Mouse (Mus musculus): Measurements from ENCODE around the gene Myo5a. TPM values are rescaled to one million over a fixed set of nuclear protein-coding genes. Genes with fewer than 3 reads are reported as not detected.

Myo5a gene
- polyA plus RNA-seq, 1 experiment from 2014 or later: 35.2 TPM

- Histone ChIP-seq H3K4me1 (no peaks in the 10 kb centered on the region), H3K27me3 (no peaks in the 10 kb centered on the region), H3K9me3 (no peaks in the 10 kb centered on the region), H3K36me3 (no peaks in the 10 kb centered on the region), H3K4me3 (no peak overlapping the region), H3K4me2 (replicated peaks) (no peak overlapping the region), H3K27ac (replicated peaks) (no peak overlapping the region), H3K9ac (replicated peaks) (no peak overlapping the region)
- ATAC-seq (ENCODE audit: low FRiP score, low read depth): no peak
- 72% methylated on average over 5 of the region's 5 CpGs for WGBS
These were observed 14.5 kb downstream of the Myo5a start for GRCm38 (mm10) chr9:75085242-75085824.

GRCm38 (mm10) chr9:75087823-75088222 lies 17.0 kb downstream of the Myo5a start:
- Histone ChIP-seq H3K9me3 (no peaks in the 10 kb centered on the region), H3K4me2 (replicated peaks) (no peak overlapping the region), H3K9ac (replicated peaks) (no peak overlapping the region), H3K36me3 (no peaks in the 10 kb centered on the region), H3K27ac (replicated peaks) (no peak overlapping the region), H3K4me3 (no peak overlapping the region), H3K4me1 (no peaks in the 10 kb centered on the region), H3K27me3 (no peaks in the 10 kb centered on the region)
- WGBS: 77% methylated on average over 2 of the region's 2 CpGs
- ATAC-seq (ENCODE audit: low FRiP score, low read depth): no peak

GRCm38 (mm10) chr9:75089285-75089684 lies 18.5 kb downstream of the Myo5a start:
- H3K4me3 ChIP-seq: no peak overlapping the region
- no peaks in the 10 kb centered on the region for H3K4me1 ChIP-seq
- 81% methylated on average over 3 of the region's 3 CpGs for WGBS
- H3K27ac ChIP-seq (replicated peaks): no peak overlapping the region
- H3K9ac ChIP-seq (replicated peaks): no peak overlapping the region
- H3K36me3 ChIP-seq: no peaks in the 10 kb centered on the region
- no peaks in the 10 kb centered on the region for H3K27me3 ChIP-seq
- no peaks in the 10 kb centered on the region for H3K9me3 ChIP-seq
- no peak overlapping the region for H3K4me2 ChIP-seq (replicated peaks)
- no peak for ATAC-seq (ENCODE audit: low FRiP score, low read depth)

GRCm38 (mm10) chr9:75092134-75092533 lies 21.3 kb downstream of the Myo5a start:
- H3K9ac ChIP-seq (replicated peaks): no peak overlapping the region
- no peak overlapping the region for H3K4me2 ChIP-seq (replicated peaks)
- no peak for ATAC-seq (ENCODE audit: low FRiP score, low read depth)
- H3K36me3 ChIP-seq: no peaks in the 10 kb centered on the region
- H3K4me1 ChIP-seq: no peaks in the 10 kb centered on the region
- H3K27me3 ChIP-seq: no peaks in the 10 kb centered on the region
- H3K27ac ChIP-seq (replicated peaks): no peak overlapping the region
- H3K4me3 ChIP-seq: no peak overlapping the region
- H3K9me3 ChIP-seq: no peaks in the 10 kb centered on the region
- WGBS: 90% methylated on average over 1 of the region's 1 CpGs

GRCm38 (mm10) chr9:75094762-75095161 lies 23.9 kb downstream of the Myo5a start:
- ATAC-seq (ENCODE audit: low FRiP score, low read depth): no peak

GRCm38 (mm10) chr9:75098937-75099336 lies 28.1 kb downstream of the Myo5a start:
- H3K36me3 ChIP-seq: no peaks in the 10 kb centered on the region
- no peak for ATAC-seq (ENCODE audit: low FRiP score, low read depth)
- no peaks in the 10 kb centered on the region for H3K9me3 ChIP-seq
- no peaks in the 10 kb centered on the region for H3K27me3 ChIP-seq
- no peak overlapping the region for H3K9ac ChIP-seq (replicated peaks)
- H3K27ac ChIP-seq (replicated peaks): no peak overlapping the region
- 96% methylated on average over 9 of the region's 9 CpGs for WGBS
- H3K4me3 ChIP-seq: no peak overlapping the region
- H3K4me1 ChIP-seq: peaks cover 5% of the 10 kb centered on the region; the same call in 1 of the 2 replicates
- H3K4me2 ChIP-seq (replicated peaks): no peak overlapping the region

More at GRCm38 (mm10) chr9:75094762-75095161, 23.9 kb downstream of the Myo5a start:
- H3K4me3 ChIP-seq: no peak overlapping the region
- no peaks in the 10 kb centered on the region for H3K4me1 ChIP-seq
- no peaks in the 10 kb centered on the region for H3K27me3 ChIP-seq
- 79% methylated on average over 3 of the region's 3 CpGs for WGBS
- H3K9ac ChIP-seq (replicated peaks): no peak overlapping the region
- H3K36me3 ChIP-seq: no peaks in the 10 kb centered on the region
- H3K9me3 ChIP-seq: no peaks in the 10 kb centered on the region
- no peak overlapping the region for H3K27ac ChIP-seq (replicated peaks)
- H3K4me2 ChIP-seq (replicated peaks): no peak overlapping the region

GRCm38 (mm10) chr9:75100157-75100781 lies 29.5 kb downstream of the Myo5a start:
- 97% methylated on average over 8 of the region's 8 CpGs for WGBS

GRCm38 (mm10) chr9:75102131-75102530 lies 31.3 kb downstream of the Myo5a start:
- Histone ChIP-seq H3K4me2 (replicated peaks) (no peak overlapping the region), H3K9me3 (no peaks in the 10 kb centered on the region), H3K27ac (replicated peaks) (no peak overlapping the region), H3K9ac (replicated peaks) (no peak overlapping the region), H3K4me3 (no peak overlapping the region), H3K36me3 (no peaks in the 10 kb centered on the region), H3K27me3 (no peaks in the 10 kb centered on the region), H3K4me1 (peaks cover 5% of the 10 kb centered on the region; the same call in 1 of the 2 replicates)
- ATAC-seq (ENCODE audit: low FRiP score, low read depth): no peak

More at GRCm38 (mm10) chr9:75100157-75100781, 29.5 kb downstream of the Myo5a start:
- Histone ChIP-seq H3K9ac (replicated peaks) (no peak overlapping the region), H3K27me3 (no peaks in the 10 kb centered on the region), H3K4me1 (peaks cover 5% of the 10 kb centered on the region; the same call in 1 of the 2 replicates), H3K27ac (replicated peaks) (no peak overlapping the region), H3K9me3 (no peaks in the 10 kb centered on the region), H3K36me3 (no peaks in the 10 kb centered on the region), H3K4me3 (no peak overlapping the region), H3K4me2 (replicated peaks) (no peak overlapping the region)
- ATAC-seq (ENCODE audit: low FRiP score, low read depth): no peak

- Histone ChIP-seq H3K27me3 (no peaks in the 10 kb centered on the region), H3K4me3 (no peak overlapping the region), H3K4me1 (no peaks in the 10 kb centered on the region), H3K36me3 (peaks cover 17% of the 10 kb centered on the region), H3K9ac (replicated peaks) (no peak overlapping the region), H3K9me3 (no peaks in the 10 kb centered on the region), H3K4me2 (replicated peaks) (no peak overlapping the region), H3K27ac (replicated peaks) (no peak overlapping the region)
- 81% methylated on average over 2 of the region's 2 CpGs for WGBS
- ATAC-seq (ENCODE audit: low FRiP score, low read depth): no peak
These were observed 45.9 kb downstream of the Myo5a start for GRCm38 (mm10) chr9:75116571-75117177.

GRCm38 (mm10) chr9:75121126-75121525 lies 50.3 kb downstream of the Myo5a start:
- Histone ChIP-seq H3K4me3 (no peak overlapping the region), H3K27me3 (no peaks in the 10 kb centered on the region), H3K9me3 (no peaks in the 10 kb centered on the region), H3K27ac (replicated peaks) (no peak overlapping the region), H3K4me2 (replicated peaks) (no peak overlapping the region), H3K4me1 (no peaks in the 10 kb centered on the region), H3K9ac (replicated peaks) (no peak overlapping the region), H3K36me3 (peaks cover 22% of the 10 kb centered on the region)
- WGBS: 89% methylated on average over 3 of the region's 3 CpGs
- ATAC-seq (ENCODE audit: low FRiP score, low read depth): no peak

GRCm38 (mm10) chr9:75124201-75124721 lies 53.4 kb downstream of the Myo5a start:
- Histone ChIP-seq H3K4me1 (no peaks in the 10 kb centered on the region), H3K9me3 (no peaks in the 10 kb centered on the region), H3K4me3 (no peak overlapping the region), H3K9ac (replicated peaks) (no peak overlapping the region), H3K27ac (replicated peaks) (no peak overlapping the region), H3K4me2 (replicated peaks) (no peak overlapping the region), H3K27me3 (no peaks in the 10 kb centered on the region), H3K36me3 (peaks cover 27% of the 10 kb centered on the region)
- no peak for ATAC-seq (ENCODE audit: low FRiP score, low read depth)
- 53% methylated on average over 6 of the region's 6 CpGs for WGBS

- ATAC-seq (ENCODE audit: low FRiP score, low read depth): no peak
These were observed 59.7 kb downstream of the Myo5a start for GRCm38 (mm10) chr9:75130553-75130952.

More at GRCm38 (mm10) chr9:75130553-75130952, 59.7 kb downstream of the Myo5a start:
- no peak overlapping the region for H3K9ac ChIP-seq (replicated peaks)
- H3K4me2 ChIP-seq (replicated peaks): no peak overlapping the region
- no peaks in the 10 kb centered on the region for H3K27me3 ChIP-seq
- H3K27ac ChIP-seq (replicated peaks): no peak overlapping the region
- H3K36me3 ChIP-seq: peaks cover 39% of the 10 kb centered on the region
- no peaks in the 10 kb centered on the region for H3K9me3 ChIP-seq
- no peaks in the 10 kb centered on the region for H3K4me1 ChIP-seq
- WGBS: 85% methylated on average over 2 of the region's 2 CpGs
- H3K4me3 ChIP-seq: no peak overlapping the region
